In the genomic region with DNA sequence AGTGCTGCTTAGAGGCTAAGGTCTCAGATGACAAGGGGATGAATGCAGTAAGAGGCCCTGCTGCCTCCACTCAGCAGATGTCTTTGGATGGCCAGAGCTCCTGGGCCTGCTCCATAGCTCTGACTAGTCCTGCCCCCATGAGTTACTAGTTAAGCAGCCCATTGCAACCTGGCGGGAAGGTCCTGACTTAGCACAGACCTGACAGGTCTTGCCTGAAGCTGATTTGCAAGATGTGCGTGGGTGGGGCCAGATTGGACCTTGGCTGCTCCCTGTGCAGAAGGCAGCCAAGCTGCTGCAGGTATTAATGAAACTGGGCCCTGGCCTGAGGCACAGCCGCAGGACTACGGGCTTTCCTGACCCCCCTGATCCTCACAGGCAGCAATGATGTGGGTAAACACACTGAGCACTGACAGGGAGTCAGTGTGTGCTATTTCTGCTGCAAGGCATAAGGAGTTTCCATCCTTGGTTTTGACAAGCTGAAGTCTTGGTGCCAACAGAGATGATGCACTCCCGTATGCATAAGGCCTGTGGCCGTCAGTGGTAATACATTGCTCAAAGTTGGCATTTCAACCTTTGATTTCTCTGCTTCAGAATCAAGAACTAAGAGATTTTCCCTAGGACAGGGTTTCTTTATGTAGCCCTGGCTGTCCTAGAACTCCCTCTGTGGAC, we compare ENCODE assay signal across 12 mouse cellular contexts. TPM values are rescaled to one million over a fixed set of nuclear protein-coding genes. Genes with fewer than 3 reads are reported as not detected.
DNase-seq lines count a peak whose midpoint lies in the region; ATAC-seq lines count a peak whose summit lies in the region.
"Had no signal": no experiment of that assay in that cellular context is flagged by ENCODE, and none has a peak within 500 bp of the region (broad histone marks: within the 10 kb centered on the region; RNA-seq: fewer than 3 reads in every experiment).

No protein-coding gene starts in this region.

- no peak overlapping the region for H3K9ac ChIP-seq in liver, embryonic 16.5 days (ENCODE audit: low read depth, low read length)
- no peak overlapping the region for H3K9ac ChIP-seq in liver, embryonic 12.5 days
- no peak overlapping the region for H3K9ac ChIP-seq in intestine, embryonic 15.5 days
- H3K9ac ChIP-seq: limb, embryonic 12.5 days had no signal

- H3K4me2 ChIP-seq in liver, embryonic 16.5 days (ENCODE audit: low read depth, low read length) = no peak overlapping the region
- H3K4me2 ChIP-seq in liver, embryonic 12.5 days = no peak overlapping the region
- H3K4me2 ChIP-seq in intestine, embryonic 15.5 days (replicated peaks) = no peak overlapping the region
- H3K4me2 ChIP-seq: limb, embryonic 12.5 days had no signal

- WGBS in liver, embryonic 16.5 days (ENCODE audit: insufficient replicate concordance) = 57% methylated on average over 6 of the region's 6 CpGs
- 67% methylated on average over 6 of the region's 6 CpGs for WGBS in liver, embryonic 12.5 days (ENCODE audit: insufficient replicate concordance)
- WGBS in intestine, embryonic 15.5 days = 64% methylated on average over 6 of the region's 6 CpGs

- no peaks in the 10 kb centered on the region for H3K36me3 ChIP-seq in liver, embryonic 16.5 days (ENCODE audit: control insufficient read depth, insufficient read depth)
- H3K36me3 ChIP-seq in liver, embryonic 12.5 days = peaks cover 24% of the 10 kb centered on the region
- no peaks in the 10 kb centered on the region; the same call in 1 of the 2 replicates for H3K36me3 ChIP-seq in intestine, embryonic 15.5 days

- peak; percentile 14 for DNase-seq in adrenal gland, postnatal 14 days
- no peak for DNase-seq in adrenal gland, adult 8-10 months
- DNase-seq in kidney, postnatal 4 days = peak; percentile 52 to 69
- no peak for DNase-seq in spleen, postnatal 10 days (ENCODE audit: low spot score in 2 of 2)
- no peak for DNase-seq in left cerebral cortex, adult 9 months (ENCODE audit: low spot score in 2 of 2)
- DNase-seq: right cerebral cortex, postnatal 4 days had no signal

- H3K27ac ChIP-seq in liver, embryonic 16.5 days (ENCODE audit: low read length) = 0 out of 2 replicates have a peak overlapping the region, but pooled peaks have one; percentile 19
- H3K27ac ChIP-seq in liver, embryonic 12.5 days = no peak overlapping the region
- peak overlapping the region; percentile 67 for H3K27ac ChIP-seq in intestine, embryonic 15.5 days
- H3K27ac ChIP-seq: forebrain, embryonic 10.5 days had no signal

- H3K4me3 ChIP-seq in liver, embryonic 16.5 days (ENCODE audit: low read depth, low read length) = no peak overlapping the region
- no peak overlapping the region for H3K4me3 ChIP-seq in liver, embryonic 12.5 days
- no peak overlapping the region for H3K4me3 ChIP-seq in intestine, embryonic 15.5 days (replicated peaks)
- H3K4me3 ChIP-seq: forebrain, embryonic 10.5 days; limb, embryonic 12.5 days; myocyte had no signal

- H3K27me3 ChIP-seq in liver, embryonic 16.5 days (ENCODE audit: control insufficient read depth, insufficient read depth, low read depth, low read length) = no peaks in the 10 kb centered on the region
- H3K27me3 ChIP-seq in liver, embryonic 12.5 days (replicated peaks) = no peaks in the 10 kb centered on the region
- no peaks in the 10 kb centered on the region for H3K27me3 ChIP-seq in intestine, embryonic 15.5 days (replicated peaks)
- H3K27me3 ChIP-seq: limb, embryonic 12.5 days had no signal

- H3K4me1 ChIP-seq in liver, embryonic 16.5 days (ENCODE audit: control insufficient read depth, low read depth, low read length) = peaks cover 6% of the 10 kb centered on the region
- H3K4me1 ChIP-seq in liver, embryonic 12.5 days = peaks cover 9% of the 10 kb centered on the region
- 0 out of 2 replicates have a peak, but pooled peaks cover 12% of the 10 kb centered on the region for H3K4me1 ChIP-seq in intestine, embryonic 15.5 days (replicated peaks)

- H3K9me3 ChIP-seq in liver, embryonic 16.5 days (replicated peaks; ENCODE audit: control insufficient read depth, low read length) = no peaks in the 10 kb centered on the region
- H3K9me3 ChIP-seq in liver, embryonic 12.5 days (replicated peaks) = no peaks in the 10 kb centered on the region
- no peaks in the 10 kb centered on the region for H3K9me3 ChIP-seq in intestine, embryonic 15.5 days
- H3K9me3 ChIP-seq: forebrain, embryonic 10.5 days; limb, embryonic 12.5 days had no signal

- peak; percentile 22; the same call in 1 of the 2 replicates for ATAC-seq in liver, embryonic 16.5 days (ENCODE audit: low read depth)
- ATAC-seq in liver, embryonic 12.5 days = no peak
- peak; percentile 81 for ATAC-seq in intestine, embryonic 15.5 days

RNA-seq across cellular contexts. Expression of a gene that starts 6.8 kb away (rescaled TPM):
- 19.7 and 21.9 TPM in 2 replicates for total RNA-seq in adrenal gland, postnatal 14 days (2021)
- 10 to 100 TPM in 1 of 4 experiments, 1 to 10 TPM in 1, not detected in 2; 9.1 to 17.3 TPM for total RNA-seq in adrenal gland, adult 8-10 months (2022)
- polyA plus RNA-seq in liver, embryonic 16.5 days (2015; fragmentation: Nextera tagmentation; extraction: Ambion mirVana) = 2.9 and 6.0 TPM in 2 replicates
- polyA plus RNA-seq in liver, embryonic 12.5 days (2016; fragmentation: Nextera tagmentation; extraction: Ambion mirVana) = 9.6 and 11.7 TPM in 2 replicates
- 11.9 and 12.6 TPM in 2 replicates for polyA plus RNA-seq in intestine, embryonic 15.5 days (2015; fragmentation: Nextera tagmentation; extraction: Ambion mirVana)

RNA-seq across cellular contexts. Expression of a gene that starts 23.7 kb away (rescaled TPM):
- total RNA-seq in adrenal gland, postnatal 14 days (2021) = 94.0 and 99.4 TPM in 2 replicates
- total RNA-seq in adrenal gland, adult 8-10 months (2022) = 10 to 100 TPM; 53.1 to 61.9 (median 54.2) TPM
- polyA plus RNA-seq in liver, embryonic 16.5 days (2015; fragmentation: Nextera tagmentation; extraction: Ambion mirVana) = 21.6 and 26.4 TPM in 2 replicates
- 46.4 and 50.8 TPM in 2 replicates for polyA plus RNA-seq in liver, embryonic 12.5 days (2016; fragmentation: Nextera tagmentation; extraction: Ambion mirVana)
- 77.0 and 77.4 TPM in 2 replicates for polyA plus RNA-seq in intestine, embryonic 15.5 days (2015; fragmentation: Nextera tagmentation; extraction: Ambion mirVana)

RNA-seq across cellular contexts. Expression of a gene that starts 38.5 kb away (rescaled TPM):
- total RNA-seq in adrenal gland, postnatal 14 days (2021) = 7.0 and 7.2 TPM in 2 replicates
- total RNA-seq in adrenal gland, adult 8-10 months (2022) = 1 to 10 TPM; 6.1 to 6.9 (median 6.4) TPM
- 0.60 and 0.96 TPM in 2 replicates for polyA plus RNA-seq in liver, embryonic 16.5 days (2015; fragmentation: Nextera tagmentation; extraction: Ambion mirVana)
- polyA plus RNA-seq in liver, embryonic 12.5 days (2016; fragmentation: Nextera tagmentation; extraction: Ambion mirVana) = 3.0 and 4.2 TPM in 2 replicates
- 3.0 and 3.1 TPM in 2 replicates for polyA plus RNA-seq in intestine, embryonic 15.5 days (2015; fragmentation: Nextera tagmentation; extraction: Ambion mirVana)

Comparison
In these comparisons a context has a peak if more than half of its experiments do, and no peak if none do; other contexts are left out.
1. DNase-seq: peak in adrenal gland, postnatal 14 days (single experiment) and kidney, postnatal 4 days (2 of 2); none in adrenal gland, adult 8-10 months (single experiment), spleen, postnatal 10 days (0 of 2) and left cerebral cortex, adult 9 months (0 of 2).